Mouse (Mus musculus) left cerebral cortex, postnatal 10 days (tissue): ENCODE measurements around the gene Dio1. TPM values are rescaled to one million over a fixed set of nuclear protein-coding genes. Genes with fewer than 3 reads are reported as not detected.

ENCODE experiments used
- DNase-seq, 2 experiments: peaks; one replicate each; pipeline ENCODE4 v3.0.0; 2021 to 2022; ENCODE audit warnings: low spot score in 2 of 2, mixed read lengths in 1 of 2; ENCODE audit errors: extremely low spot score in 1 of 2
- intact Hi-C: fragments of 180-260 bp; cut with DNase I; formaldehyde crosslinking; loops from one replicate; pipeline ENCODE4 v1.15.1; 2025
- total RNA-seq, 2 experiments: library from RNA; stranded (reverse); gene quantifications; 2 replicates each; pipeline ENCODE4 v1.2.3; 2021

Gene Dio1
- not detected for total RNA-seq

GRCm38 (mm10) chr4:107306966-107307365, at the start of gene Dio1:
Gene Dio1 (minus strand): TSS chr4:107307169.
- DNase-seq = no peak
- intact Hi-C loops = no loop called here

GRCm38 (mm10) chr4:107354543-107354942, 47.6 kb upstream of the Dio1 start:
- DNase-seq = no peak
- intact Hi-C loops = no loop called here

GRCm38 (mm10) chr4:107354126-107354525, 47.2 kb upstream of the Dio1 start:
- intact Hi-C loops = no loop called here
- DNase-seq = no peak

- intact Hi-C loops = no loop called here
- no peak for DNase-seq
Measured at GRCm38 (mm10) chr4:107353612-107354011, 46.6 kb upstream of the Dio1 start.

GRCm38 (mm10) chr4:107351368-107351767, 44.4 kb upstream of the Dio1 start:
- intact Hi-C loops = no loop called here
- DNase-seq = no peak

- peak in 1 of 2 experiments; percentile 47 for DNase-seq
- intact Hi-C loops = loop anchor here (2.0 to 10.0 kb wide), 2 partner anchors 99 to 165 kb away; no protein-coding TSS in a partner anchor
Measured at GRCm38 (mm10) chr4:107349311-107350008, 42.5 kb upstream of the Dio1 start.

- no peak for DNase-seq
- intact Hi-C loops = loop anchor here (2.0 to 10.0 kb wide), 2 partner anchors 98 to 164 kb away; no protein-coding TSS in a partner anchor
Measured at GRCm38 (mm10) chr4:107348529-107349310, 41.8 kb upstream of the Dio1 start.

- intact Hi-C loops = loop anchor here (10.0 kb wide), 1 partner anchor 162 kb away; no protein-coding TSS in a partner anchor
- DNase-seq = no peak
Measured at GRCm38 (mm10) chr4:107347221-107347620, 40.3 kb upstream of the Dio1 start.

GRCm38 (mm10) chr4:107344612-107345011, 37.6 kb upstream of the Dio1 start:
- intact Hi-C loops = loop anchor here (10.0 kb wide), 1 partner anchor 160 kb away; no protein-coding TSS in a partner anchor
- DNase-seq = no peak

- DNase-seq = no peak
- intact Hi-C loops = loop anchor here (10.0 kb wide), 1 partner anchor 157 kb away; no protein-coding TSS in a partner anchor
Measured at GRCm38 (mm10) chr4:107341354-107341753, 34.4 kb upstream of the Dio1 start.

- no peak for DNase-seq
- intact Hi-C loops = no loop called here
Measured at GRCm38 (mm10) chr4:107337455-107337854, 30.5 kb upstream of the Dio1 start.

- intact Hi-C loops = no loop called here
- DNase-seq = no peak
Measured at GRCm38 (mm10) chr4:107336356-107336755, 29.4 kb upstream of the Dio1 start.

- no peak for DNase-seq
- intact Hi-C loops = no loop called here
Measured at GRCm38 (mm10) chr4:107333514-107333913, 26.5 kb upstream of the Dio1 start.

- no peak for DNase-seq
- intact Hi-C loops = no loop called here
Measured at GRCm38 (mm10) chr4:107328530-107328929, 21.6 kb upstream of the Dio1 start.

GRCm38 (mm10) chr4:107323113-107323512, 16.1 kb upstream of the Dio1 start:
- no peak for DNase-seq
- intact Hi-C loops = no loop called here

GRCm38 (mm10) chr4:107321041-107321440, 14.1 kb upstream of the Dio1 start:
- intact Hi-C loops = no loop called here
- DNase-seq = no peak

GRCm38 (mm10) chr4:107318646-107319045, 11.7 kb upstream of the Dio1 start:
- no peak for DNase-seq
- intact Hi-C loops = no loop called here

GRCm38 (mm10) chr4:107314479-107314805, 7.5 kb upstream of the Dio1 start:
- intact Hi-C loops = loop anchor here (1.0 kb wide), 1 partner anchor 61 kb away; the partner anchor contains the start of genes Hspb11 and Lrrc42
- DNase-seq = no peak

- intact Hi-C loops = loop anchor here (1.0 kb wide), 1 partner anchor 61 kb away; the partner anchor contains the start of genes Hspb11 and Lrrc42
- peak; percentile 86 to 93 for DNase-seq
Measured at GRCm38 (mm10) chr4:107313690-107314478, 6.9 kb upstream of the Dio1 start, which contains the start of gene Yipf1. Gene Yipf1 (plus strand): TSS chr4:107314363.
